Mouse (Mus musculus) layer of hippocampus, postnatal 36 days (tissue): ENCODE data around the gene Isca1. TPM values are rescaled to one million over a fixed set of nuclear protein-coding genes. Genes with fewer than 3 reads are reported as not detected.
"Not testable (repeated sequence)": the region's sequence is repeated elsewhere in the genome, so short reads cannot be mapped to it uniquely, and the experiment has no call there.

ENCODE experiments used
- DNase-seq, 2 experiments: peaks; one replicate each; pipeline ENCODE4 v3.0.0; 2022
- total RNA-seq, 2 experiments: library from RNA; stranded (reverse); gene quantifications; 2 replicates each; pipeline ENCODE4 v1.2.3; 2021

The Isca1 gene
- total RNA-seq, 2 experiments from 2014 or later: 142 to 155 TPM

DNA sequence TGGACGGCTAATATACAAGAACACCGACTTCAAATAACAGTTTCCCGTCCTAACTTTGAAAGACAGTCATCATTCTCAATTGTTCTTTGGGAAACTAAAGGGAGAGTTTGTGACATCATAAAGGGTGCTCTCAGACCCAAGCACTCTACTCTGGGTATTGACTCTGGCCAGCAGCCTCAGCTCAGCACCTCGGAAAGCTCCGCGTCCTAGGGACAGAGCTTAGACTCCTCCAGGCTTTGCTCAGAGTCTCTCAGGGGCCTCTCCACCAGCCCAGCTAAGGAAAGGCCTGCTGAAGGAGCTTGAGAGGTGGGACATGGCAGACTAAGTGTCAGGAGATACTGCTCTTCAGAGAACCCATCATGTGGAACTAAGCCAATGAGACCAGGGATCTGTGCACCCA is 23.4 kb downstream of the Isca1 start:
- DNase-seq: no peak

DNA sequence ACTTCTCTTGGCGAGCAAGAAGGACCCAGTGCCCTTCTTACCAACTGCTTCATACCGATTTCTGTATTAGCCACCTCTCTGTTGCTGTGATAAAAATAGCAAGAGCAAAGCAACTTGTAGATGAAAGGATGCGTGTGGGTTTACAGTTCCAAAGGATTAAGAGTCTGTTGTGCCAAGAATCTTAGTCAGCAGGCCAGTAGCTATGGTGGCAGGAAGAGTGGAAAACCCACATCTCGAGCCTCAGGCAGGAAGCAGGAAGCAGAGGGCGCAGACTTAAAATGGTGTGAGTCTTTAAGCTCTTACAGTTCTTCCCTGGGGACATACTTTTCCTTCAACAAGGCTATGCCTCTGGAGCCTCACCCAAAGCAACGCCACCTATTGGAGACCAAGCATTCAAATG is 24.1 kb downstream of the Isca1 start:
- no peak for DNase-seq

DNA sequence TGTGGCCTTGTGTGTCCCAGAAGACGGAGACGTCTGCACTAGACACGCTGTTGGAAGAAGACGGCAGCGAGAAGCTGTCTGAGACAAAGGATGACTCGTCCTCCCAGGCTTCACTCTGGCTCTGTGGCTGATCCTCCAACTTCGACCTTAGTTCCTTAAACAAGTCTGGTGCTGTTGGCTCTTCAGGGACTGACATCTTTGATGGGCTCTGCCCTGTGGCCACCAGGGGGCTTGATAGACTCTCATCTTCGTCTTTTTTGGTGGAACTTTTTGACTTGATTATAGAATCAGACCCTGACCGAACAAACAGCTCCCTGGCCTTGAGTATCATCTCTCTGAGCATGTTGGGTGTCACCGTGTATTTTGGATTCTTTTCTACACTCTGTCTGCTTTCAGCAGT is 27.9 kb downstream of the Isca1 start:
- DNase-seq: no peak

GRCm38 (mm10) chr13:59741096-59741495 is 28.5 kb downstream of the Isca1 start:
- DNase-seq: no peak

DNA sequence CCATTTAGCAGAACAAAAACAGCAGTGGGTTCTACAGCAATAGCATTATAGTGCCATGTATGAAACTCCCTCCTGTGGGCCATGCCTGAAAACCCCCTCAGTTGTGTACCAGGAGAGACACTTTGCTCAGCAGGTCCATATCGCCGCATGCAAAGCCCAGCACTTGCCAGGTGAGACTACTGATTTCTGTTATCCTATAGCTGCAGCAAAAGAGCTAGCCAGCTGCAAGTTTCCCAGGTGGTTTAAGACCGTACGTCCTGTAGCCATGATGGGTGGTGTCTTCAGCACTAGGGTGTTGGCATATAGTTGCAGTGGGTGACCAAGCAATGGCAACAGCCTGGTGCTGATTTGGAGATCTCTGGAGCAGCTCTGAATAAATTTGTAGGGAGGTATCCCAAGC is 30.2 kb downstream of the Isca1 start:
- DNase-seq: no peak

DNA sequence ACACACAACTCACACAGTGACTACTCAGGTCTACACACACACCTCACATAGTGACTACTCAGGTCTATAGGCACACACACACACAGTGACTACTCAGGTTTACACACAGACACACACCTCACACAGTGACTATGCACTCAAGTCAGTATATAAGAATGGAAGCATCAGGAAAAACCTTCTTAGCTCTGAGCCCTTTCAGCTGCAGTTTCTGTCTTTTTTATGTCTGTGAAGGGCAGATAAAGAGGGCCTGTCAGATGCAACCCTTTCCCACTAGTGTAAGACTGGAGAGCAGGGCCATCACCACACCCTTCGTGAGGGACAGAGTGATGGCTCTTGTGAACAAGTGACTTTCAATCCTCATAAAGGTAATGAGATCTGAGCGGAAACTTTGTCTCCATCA is 31.2 kb downstream of the Isca1 start:
- DNase-seq: no peak

GRCm38 (mm10) chr13:59735190-59735589 is 34.4 kb downstream of the Isca1 start:
- DNase-seq: no peak

- not testable (repeated sequence) for DNase-seq
These were observed 35.3 kb downstream of the Isca1 start for GRCm38 (mm10) chr13:59734347-59734746.

DNA sequence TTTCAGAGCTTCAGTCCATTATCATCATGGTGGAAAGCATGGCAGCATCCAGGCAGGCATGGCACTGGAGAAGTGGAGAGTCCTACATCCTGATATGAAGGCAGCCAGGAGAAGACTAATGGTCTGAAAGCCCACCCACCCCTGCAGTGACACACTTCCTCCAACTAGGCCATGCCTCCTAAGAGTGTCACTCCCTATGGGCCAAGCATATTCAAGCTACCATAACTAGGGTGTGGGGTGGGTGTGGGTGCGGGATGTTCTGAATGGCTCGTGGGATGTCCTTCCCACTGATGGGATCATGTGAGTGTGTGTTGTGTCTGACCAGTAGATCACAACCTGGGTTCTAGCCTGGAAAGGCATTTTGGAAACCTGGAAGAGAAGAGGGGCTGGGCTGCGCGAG is 35.7 kb downstream of the Isca1 start:
- no peak for DNase-seq

- no peak for DNase-seq
These were observed 38.0 kb downstream of the Isca1 start, which contains the start of gene Spata31d1d for GRCm38 (mm10) chr13:59731652-59732051. Spata31d1d (minus strand) TSS chr13:59731752.

GRCm38 (mm10) chr13:59728378-59729093 is 41.1 kb downstream of the Isca1 start:
- DNase-seq: peak; percentile 81 to 83

DNA sequence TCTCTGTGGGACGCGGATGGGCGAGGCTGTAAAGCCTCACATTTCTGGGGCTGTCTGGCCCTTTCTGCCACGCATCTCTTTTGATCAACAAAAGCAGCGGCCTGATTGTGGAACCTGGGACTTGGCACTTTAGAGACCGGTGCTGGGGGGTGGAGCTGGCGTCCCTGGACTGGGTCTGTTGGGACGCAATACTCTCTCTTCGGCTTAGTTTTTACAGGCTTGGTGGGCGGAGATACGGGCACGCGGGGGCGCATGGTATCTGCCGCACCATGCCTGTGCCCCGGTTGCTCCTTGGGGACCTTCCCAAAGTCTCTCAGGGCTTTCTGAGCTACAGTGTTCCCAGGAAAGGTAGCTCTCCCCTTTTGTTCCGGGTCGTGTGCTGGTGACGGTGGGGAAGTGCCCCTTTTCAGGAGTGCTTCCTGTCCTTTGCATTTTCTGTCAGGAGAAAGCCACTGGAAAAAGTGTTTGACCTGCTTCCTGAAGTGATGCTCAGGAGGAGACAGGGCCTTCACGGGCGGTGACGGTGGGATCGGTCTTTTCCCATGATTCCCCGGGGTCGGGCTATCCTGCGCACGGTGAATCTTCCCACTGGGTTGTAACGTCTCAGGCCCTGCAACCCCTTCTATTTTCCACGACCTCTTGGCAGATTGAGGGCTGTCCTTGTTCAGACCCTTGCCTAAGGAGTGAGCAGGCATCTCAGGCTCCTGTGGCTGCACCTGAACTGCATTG is 43.3 kb downstream of the Isca1 start:
- no peak for DNase-seq

DNA sequence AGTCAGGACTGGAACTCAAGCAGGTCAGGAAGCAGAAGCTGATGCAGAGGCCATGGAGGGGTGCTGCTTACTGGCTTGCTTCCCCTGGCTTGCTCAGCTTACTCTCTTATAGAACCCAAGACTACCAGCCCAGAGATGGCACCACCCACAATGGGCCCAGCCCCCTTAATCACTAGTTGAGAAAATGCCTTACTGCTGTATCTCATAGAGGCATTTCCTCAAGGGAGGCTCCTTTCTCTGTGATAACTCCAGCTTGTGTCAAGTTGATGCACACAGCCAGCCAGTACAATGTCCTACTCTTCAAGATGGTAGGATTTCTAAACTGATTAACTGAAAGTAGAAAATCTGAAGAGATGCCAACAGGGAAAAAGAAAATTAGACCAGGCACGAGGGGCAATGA is 47.5 kb downstream of the Isca1 start:
- not testable (repeated sequence) for DNase-seq

- DNase-seq: no peak
These were observed 50.1 kb downstream of the Isca1 start for GRCm38 (mm10) chr13:59719475-59719874.

DNA sequence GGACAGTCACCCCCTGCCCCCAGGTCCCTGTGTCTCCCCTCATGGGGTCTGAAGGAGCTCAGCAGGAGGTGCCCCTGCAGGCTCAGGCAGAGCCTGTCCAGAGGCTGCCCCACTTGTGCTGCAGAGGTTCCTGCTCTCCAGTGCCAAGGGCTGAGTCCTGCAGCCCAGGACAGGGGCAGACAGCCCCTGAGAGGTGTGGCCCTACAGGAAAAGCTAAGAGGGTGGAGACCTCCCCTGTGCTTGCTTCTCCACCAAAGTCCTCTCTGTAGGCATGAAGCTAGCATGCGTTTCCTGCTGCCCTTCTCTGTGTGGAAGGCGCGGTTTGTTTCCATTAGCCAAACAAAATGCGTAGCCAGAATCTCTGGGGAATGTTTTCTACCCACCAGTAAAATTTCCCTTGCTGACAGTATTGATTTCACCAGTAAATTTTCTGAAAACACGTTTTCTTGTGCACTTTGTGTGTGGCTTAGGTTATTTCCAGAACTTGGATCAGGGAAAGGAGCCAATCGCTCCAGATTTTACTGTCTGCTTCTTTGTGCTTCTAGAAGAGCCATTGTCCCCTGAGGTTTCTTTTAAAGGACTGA is 50.7 kb downstream of the Isca1 start:
- not testable (repeated sequence) for DNase-seq

GRCm38 (mm10) chr13:59713710-59714109 is 55.9 kb downstream of the Isca1 start:
- DNase-seq: no peak

DNA sequence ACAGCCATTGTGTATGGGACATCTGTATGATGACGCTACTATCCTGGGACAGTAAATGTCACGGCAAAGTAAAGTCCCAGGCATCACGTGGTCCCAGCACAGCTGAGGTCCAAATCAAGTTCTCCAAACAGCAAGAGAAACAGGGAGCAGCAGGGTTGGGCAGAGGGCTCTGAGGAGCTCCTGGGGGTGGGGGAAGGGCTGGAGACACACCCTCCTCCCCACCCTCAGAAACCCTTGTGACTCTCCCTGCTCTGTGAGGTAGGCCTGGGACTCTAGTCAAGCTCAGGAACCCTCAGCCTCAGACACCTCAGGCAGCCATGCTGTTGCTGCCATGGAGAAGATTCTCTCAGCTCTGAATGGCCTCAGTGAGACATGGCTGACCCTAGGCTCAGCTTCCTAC is 57.6 kb downstream of the Isca1 start, which contains the start of gene Spata31d1b:
TSS of gene Spata31d1b (plus strand) at position 301 of the 400 bp plus-strand sequence.
- not testable (repeated sequence) for DNase-seq

- no peak for DNase-seq
These were observed 59.4 kb downstream of the Isca1 start, which contains the start of gene Spata31d1a for GRCm38 (mm10) chr13:59710230-59710629. Spata31d1a (minus strand) TSS chr13:59710330.

Other genes starting within 250 kb of the Isca1 start
- 100 to 1,000 TPM; 347 to 388 TPM for gene Agtpbp1, start 184.6 kb downstream of the Isca1 start, total RNA-seq
- 100 to 1,000 TPM; 104 to 106 TPM for gene Naa35, start 184.6 kb downstream of the Isca1 start, total RNA-seq
- gene Golm1, start 94.0 kb downstream of the Isca1 start, total RNA-seq: 10 to 100 TPM; 64.3 to 74.2 TPM
- not detected for gene 4921517D22Rik, start 75.7 kb downstream of the Isca1 start, total RNA-seq
- under 1 TPM; 0.08 to 0.40 TPM for gene Spata31d1a, start 59.5 kb downstream of the Isca1 start, total RNA-seq
- gene Spata31d1b, start 57.5 kb downstream of the Isca1 start, total RNA-seq: under 1 TPM; 0.07 to 0.20 TPM
- not detected for gene Spata31d1d, start 38.1 kb downstream of the Isca1 start, total RNA-seq
- gene 1700014D04Rik, start 23.1 kb downstream of the Isca1 start, total RNA-seq: 1 to 10 TPM in 1 of 2 experiments, under 1 TPM in 1; 0.55 to 1.0 TPM
- not detected for gene Gm49354, start 12.4 kb upstream of the Isca1 start, total RNA-seq
- 10 to 100 TPM; 60.2 to 61.2 TPM for gene Tut7, start 53.3 kb upstream of the Isca1 start, total RNA-seq